Mouse (Mus musculus): ENCODE results near the gene Sash1. TPM values are rescaled to one million over a fixed set of nuclear protein-coding genes. Genes with fewer than 3 reads are reported as not detected.
A peak's percentile ranks its signal among the peaks of the same experiment; 100 is the strongest.
"Not testable (repeated sequence)": the region's sequence is repeated elsewhere in the genome, so short reads cannot be mapped to it uniquely, and the experiment has no call there.

Sash1 gene
- polyA plus RNA-seq, 1 experiment from 2014 or later = 5.5 TPM

GRCm38 (mm10) chr10:8717171-8717570 is 168.7 kb downstream of the Sash1 start:
- H3K4me2 ChIP-seq (ENCODE audit: low read length) = no peak overlapping the region
- H3K27me3 ChIP-seq (ENCODE audit: insufficient read depth, low read length) = no peaks in the 10 kb centered on the region
- no peak overlapping the region for H3K9ac ChIP-seq (ENCODE audit: low read depth, low read length)
- no peak for TF ChIP-seq CTCF (IDR thresholded peaks at IDR 0.05; ENCODE audit: low read depth)
- no peak overlapping the region for H3K27ac ChIP-seq
- H3K36me3 ChIP-seq (ENCODE audit: insufficient read depth, low read length) = 0 out of 2 replicates have a peak, but pooled peaks cover 5% of the 10 kb centered on the region
- no peak for DNase-seq (ENCODE audit: low spot score)
- no peak for ATAC-seq (replicated peaks; ENCODE audit: low FRiP score, low read depth)
- 87% methylated on average over 5 of the region's 5 CpGs for WGBS
- H3K4me3 ChIP-seq (replicated peaks; ENCODE audit: low read depth, low read length) = no peak overlapping the region
- H3K4me1 ChIP-seq (replicated peaks; ENCODE audit: insufficient read depth, low read length) = no peaks in the 10 kb centered on the region
- no peaks in the 10 kb centered on the region for H3K9me3 ChIP-seq (replicated peaks; ENCODE audit: low read length)

- ATAC-seq (replicated peaks; ENCODE audit: low FRiP score, low read depth) = peak; percentile 80; the same call in 1 of the 2 replicates
- Histone ChIP-seq H3K36me3 (ENCODE audit: insufficient read depth, low read length) (0 out of 2 replicates have a peak, but pooled peaks cover 2% of the 10 kb centered on the region), H3K9ac (ENCODE audit: low read depth, low read length) (no peak overlapping the region), H3K27ac (no peak overlapping the region), H3K27me3 (ENCODE audit: insufficient read depth, low read length) (no peaks in the 10 kb centered on the region), H3K4me2 (ENCODE audit: low read length) (no peak overlapping the region), H3K9me3 (replicated peaks; ENCODE audit: low read length) (no peaks in the 10 kb centered on the region), H3K4me1 (replicated peaks; ENCODE audit: insufficient read depth, low read length) (no peaks in the 10 kb centered on the region), H3K4me3 (replicated peaks; ENCODE audit: low read depth, low read length) (no peak overlapping the region)
- 18% methylated on average over 12 of the region's 12 CpGs for WGBS
- TF ChIP-seq CTCF (IDR thresholded peaks at IDR 0.05; ENCODE audit: low read depth) = peak; percentile 93
- peak; percentile 88 for DNase-seq (ENCODE audit: low spot score)
Measured at GRCm38 (mm10) chr10:8715679-8716284, 170.1 kb downstream of the Sash1 start.

- ATAC-seq (replicated peaks; ENCODE audit: low FRiP score, low read depth); H3K27me3 ChIP-seq (ENCODE audit: insufficient read depth, low read length); DNase-seq (ENCODE audit: low spot score); H3K27ac ChIP-seq; H3K4me2 ChIP-seq (ENCODE audit: low read length); H3K36me3 ChIP-seq (ENCODE audit: insufficient read depth, low read length); H3K9ac ChIP-seq (ENCODE audit: low read depth, low read length); H3K9me3 ChIP-seq (replicated peaks; ENCODE audit: low read length); H3K4me1 ChIP-seq (replicated peaks; ENCODE audit: insufficient read depth, low read length); H3K4me3 ChIP-seq (replicated peaks; ENCODE audit: low read depth, low read length): not testable (repeated sequence)
- 88% methylated on average over 1 of the region's 1 CpGs for WGBS
Measured at GRCm38 (mm10) chr10:8696636-8697035, 189.2 kb downstream of the Sash1 start.

GRCm38 (mm10) chr10:8693996-8694500 is 191.8 kb downstream of the Sash1 start:
- TF ChIP-seq CTCF (IDR thresholded peaks at IDR 0.05; ENCODE audit: low read depth) = no peak

GRCm38 (mm10) chr10:8693561-8693960 is 192.3 kb downstream of the Sash1 start:
- WGBS = 93% methylated on average over 4 of the region's 4 CpGs
- ATAC-seq (replicated peaks; ENCODE audit: low FRiP score, low read depth) (no peak), DNase-seq (ENCODE audit: low spot score) (no peak)
- no peak overlapping the region for H3K9ac ChIP-seq (ENCODE audit: low read depth, low read length)
- H3K36me3 ChIP-seq (ENCODE audit: insufficient read depth, low read length) = no peaks in the 10 kb centered on the region
- H3K27ac ChIP-seq = no peak overlapping the region
- H3K27me3 ChIP-seq (ENCODE audit: insufficient read depth, low read length) = no peaks in the 10 kb centered on the region
- no peak overlapping the region for H3K4me2 ChIP-seq (ENCODE audit: low read length)
- H3K9me3 ChIP-seq (replicated peaks; ENCODE audit: low read length) = no peaks in the 10 kb centered on the region
- no peaks in the 10 kb centered on the region for H3K4me1 ChIP-seq (replicated peaks; ENCODE audit: insufficient read depth, low read length)
- TF ChIP-seq CTCF (IDR thresholded peaks at IDR 0.05; ENCODE audit: low read depth) = no peak
- no peak overlapping the region for H3K4me3 ChIP-seq (replicated peaks; ENCODE audit: low read depth, low read length)

More at GRCm38 (mm10) chr10:8693996-8694500, 191.8 kb downstream of the Sash1 start:
- Histone ChIP-seq H3K4me1 (replicated peaks; ENCODE audit: insufficient read depth, low read length) (no peaks in the 10 kb centered on the region), H3K9me3 (replicated peaks; ENCODE audit: low read length) (no peaks in the 10 kb centered on the region), H3K9ac (ENCODE audit: low read depth, low read length) (no peak overlapping the region), H3K4me2 (ENCODE audit: low read length) (no peak overlapping the region), H3K27ac (no peak overlapping the region), H3K27me3 (ENCODE audit: insufficient read depth, low read length) (no peaks in the 10 kb centered on the region), H3K4me3 (replicated peaks; ENCODE audit: low read depth, low read length) (no peak overlapping the region), H3K36me3 (ENCODE audit: insufficient read depth, low read length) (no peaks in the 10 kb centered on the region)
- DNase-seq (ENCODE audit: low spot score) = no peak
- 84% methylated on average over 7 of the region's 7 CpGs for WGBS
- no peak for ATAC-seq (replicated peaks; ENCODE audit: low FRiP score, low read depth)

GRCm38 (mm10) chr10:8692531-8692930 is 193.3 kb downstream of the Sash1 start:
- 93% methylated on average over 2 of the region's 2 CpGs for WGBS
- Histone ChIP-seq H3K9ac (ENCODE audit: low read depth, low read length) (no peak overlapping the region), H3K9me3 (replicated peaks; ENCODE audit: low read length) (no peaks in the 10 kb centered on the region), H3K27me3 (ENCODE audit: insufficient read depth, low read length) (no peaks in the 10 kb centered on the region), H3K4me2 (ENCODE audit: low read length) (no peak overlapping the region), H3K27ac (no peak overlapping the region), H3K36me3 (ENCODE audit: insufficient read depth, low read length) (no peaks in the 10 kb centered on the region), H3K4me3 (replicated peaks; ENCODE audit: low read depth, low read length) (no peak overlapping the region), H3K4me1 (replicated peaks; ENCODE audit: insufficient read depth, low read length) (no peaks in the 10 kb centered on the region)
- no peak for DNase-seq (ENCODE audit: low spot score)
- TF ChIP-seq CTCF (IDR thresholded peaks at IDR 0.05; ENCODE audit: low read depth) = no peak
- ATAC-seq (replicated peaks; ENCODE audit: low FRiP score, low read depth) = no peak

Data from kidney, postnatal 0 days (tissue).